Mouse (Mus musculus) bone marrow macrophage, adult 2 months (primary cell): ENCODE results near the gene Prss37.

Experiments
- CTCF ChIP-seq: IDR thresholded peaks from 2 replicates; pipeline ENCODE4 v1.5.1; 2012; ENCODE audit warnings: low read depth, mild to moderate bottlenecking, low read length, moderate library complexity
- POLR2A ChIP-seq: IDR thresholded peaks from 2 replicates; pipeline ENCODE4 v1.6.1; 2012; ENCODE audit warnings: mild to moderate bottlenecking, low read depth, low read length, borderline replicate concordance

DNA sequence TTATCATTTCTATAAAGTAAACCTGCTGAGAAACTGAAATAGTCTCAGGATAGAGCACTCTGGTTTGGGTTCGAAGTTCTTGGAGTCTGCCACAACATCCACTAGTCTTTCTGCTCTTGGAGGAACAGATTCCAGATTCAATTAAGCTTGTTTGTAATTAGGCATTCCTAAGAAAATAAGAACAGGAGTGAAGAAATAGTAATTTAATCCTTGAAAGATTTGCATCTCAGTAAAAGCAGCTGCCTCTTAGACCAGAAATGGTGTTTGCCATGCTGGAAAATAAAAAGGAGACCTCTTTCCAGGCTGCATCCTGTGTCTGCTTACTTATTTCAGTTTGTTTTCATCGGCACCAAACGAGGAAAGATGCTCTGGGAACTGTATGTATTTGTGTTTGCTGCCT lies 26.1 kb downstream of the Prss37 start, which contains the start of gene Tas2r108:
- TF ChIP-seq CTCF (no peak), POLR2A (no peak)
